Mouse (Mus musculus): Measurements from ENCODE around the gene Tmem238. TPM values are rescaled to one million over a fixed set of nuclear protein-coding genes. Genes with fewer than 3 reads are reported as not detected.

The Tmem238 gene
- polyA plus RNA-seq, 1 experiment from 2014 or later: 8.4 TPM

DNA sequence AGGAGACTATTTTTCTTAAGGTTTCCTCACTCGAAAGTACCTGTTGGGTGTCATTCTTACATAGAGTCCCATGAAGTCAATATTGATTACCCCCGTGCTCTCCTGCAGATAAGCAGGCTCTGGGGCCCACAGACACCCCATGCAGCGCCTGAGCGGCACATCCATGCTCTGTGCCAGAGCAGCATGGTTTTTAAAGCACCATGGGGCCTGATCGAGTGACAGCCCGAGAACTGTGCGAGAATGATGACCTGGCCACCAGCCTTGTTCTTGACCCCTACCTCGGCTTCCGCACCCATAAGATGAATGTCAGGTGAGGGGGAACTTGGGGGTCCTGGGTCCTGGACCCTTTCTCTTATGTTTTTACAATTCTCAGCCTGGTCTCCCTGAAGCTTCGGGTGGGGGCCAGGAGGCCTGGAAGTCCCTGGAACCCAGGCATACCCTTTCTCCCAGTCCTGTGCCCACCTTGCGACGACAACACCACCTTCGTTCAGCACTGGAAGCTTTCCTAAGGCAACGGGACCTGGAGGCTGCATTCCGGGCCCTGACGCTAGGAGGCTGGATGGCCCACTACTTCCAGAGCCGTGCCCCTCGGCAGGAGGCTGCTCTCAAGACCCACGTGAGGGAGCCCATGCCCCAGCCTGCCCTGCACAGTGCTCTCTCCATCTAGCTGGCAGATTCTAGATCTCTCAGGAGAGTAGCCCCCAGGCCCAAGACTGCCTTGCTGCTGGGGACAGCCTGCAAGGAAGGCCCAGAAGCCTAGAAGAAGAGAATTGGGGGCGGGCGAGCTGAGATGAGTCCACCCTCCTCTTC is 47.6 kb downstream of the Tmem238 start:
- Histone ChIP-seq H3K4me1 (ENCODE audit: control insufficient read depth, low read depth, low read length) (peaks cover 66% of the 10 kb centered on the region), H3K9me3 (replicated peaks; ENCODE audit: control insufficient read depth, low read length) (no peaks in the 10 kb centered on the region), H3K4me2 (ENCODE audit: low read depth, low read length) (peak overlapping the region; percentile 91), H3K4me3 (ENCODE audit: low read depth, low read length) (peak overlapping the region; percentile 83), H3K9ac (ENCODE audit: low read depth, low read length) (peak overlapping the region; percentile 90), H3K36me3 (ENCODE audit: control insufficient read depth, insufficient read depth) (peaks cover 13% of the 10 kb centered on the region; the same call in 1 of the 2 replicates), H3K27me3 (ENCODE audit: control insufficient read depth, insufficient read depth, low read depth, low read length) (no peaks in the 10 kb centered on the region), H3K27ac (ENCODE audit: low read length) (peak overlapping the region; percentile 93)
- WGBS (ENCODE audit: insufficient replicate concordance): 55% methylated on average over 21 of the region's 21 CpGs
- peak; percentile 30 for ATAC-seq (ENCODE audit: low read depth)

DNA sequence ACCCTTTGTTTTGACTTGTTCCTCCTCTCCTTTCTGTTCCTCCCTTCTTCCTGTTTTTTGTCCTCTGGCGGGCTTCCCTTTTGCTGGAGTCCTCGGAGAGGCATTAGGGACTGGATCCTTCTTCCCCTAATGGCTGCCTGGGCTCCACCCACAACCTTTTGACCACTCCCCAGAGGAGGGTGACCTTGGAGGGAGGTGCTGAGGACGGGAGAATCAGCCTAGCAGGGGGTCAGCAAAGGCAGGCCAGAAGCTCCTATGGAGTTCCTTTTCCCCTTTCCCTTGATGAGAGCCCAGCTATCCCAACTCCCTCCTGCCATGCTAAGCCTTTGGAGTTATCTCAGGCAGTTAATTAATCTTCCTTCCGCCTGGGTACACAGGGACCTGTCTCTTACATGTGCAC is 48.3 kb downstream of the Tmem238 start:
- 2% methylated on average over 4 of the region's 4 CpGs for WGBS (ENCODE audit: insufficient replicate concordance)
- Histone ChIP-seq H3K4me1 (ENCODE audit: control insufficient read depth, low read depth, low read length) (peaks cover 59% of the 10 kb centered on the region), H3K4me2 (ENCODE audit: low read depth, low read length) (peak overlapping the region; percentile 91), H3K4me3 (ENCODE audit: low read depth, low read length) (peak overlapping the region; percentile 83), H3K27me3 (ENCODE audit: control insufficient read depth, insufficient read depth, low read depth, low read length) (no peaks in the 10 kb centered on the region), H3K9me3 (replicated peaks; ENCODE audit: control insufficient read depth, low read length) (no peaks in the 10 kb centered on the region), H3K27ac (ENCODE audit: low read length) (peak overlapping the region; percentile 93), H3K36me3 (ENCODE audit: control insufficient read depth, insufficient read depth) (peaks cover 7% of the 10 kb centered on the region; the same call in 1 of the 2 replicates), H3K9ac (ENCODE audit: low read depth, low read length) (peak overlapping the region; percentile 90)
- ATAC-seq (ENCODE audit: low read depth): peak; percentile 35

DNA sequence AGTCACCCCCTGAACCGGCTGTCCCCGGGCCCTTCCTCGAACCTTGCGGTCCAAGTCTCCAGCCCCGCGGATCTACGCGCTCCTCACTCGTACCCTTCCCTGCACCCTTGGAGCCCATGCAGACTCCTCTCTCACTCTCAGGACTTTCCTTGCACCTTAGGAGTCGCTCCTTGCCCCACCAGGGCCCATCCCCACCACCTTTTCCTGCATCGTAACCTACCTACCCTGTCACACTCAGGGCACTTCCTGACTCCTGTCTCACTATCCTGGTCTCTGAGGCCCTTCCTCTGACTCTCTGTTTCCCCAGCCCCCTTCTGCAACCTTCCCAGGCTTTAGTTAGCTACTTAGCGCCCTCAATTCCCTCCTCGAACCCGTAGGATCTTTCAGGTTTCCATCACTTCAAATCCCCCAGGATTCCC is 49.1 kb downstream of the Tmem238 start:
- Histone ChIP-seq H3K4me3 (ENCODE audit: low read depth, low read length) (peak overlapping the region; percentile 83), H3K27me3 (ENCODE audit: control insufficient read depth, insufficient read depth, low read depth, low read length) (no peaks in the 10 kb centered on the region), H3K36me3 (ENCODE audit: control insufficient read depth, insufficient read depth) (0 out of 2 replicates have a peak, but pooled peaks cover 2% of the 10 kb centered on the region), H3K27ac (ENCODE audit: low read length) (peak overlapping the region; percentile 93), H3K9me3 (replicated peaks; ENCODE audit: control insufficient read depth, low read length) (no peaks in the 10 kb centered on the region), H3K4me2 (ENCODE audit: low read depth, low read length) (peak overlapping the region; percentile 91), H3K4me1 (ENCODE audit: control insufficient read depth, low read depth, low read length) (peaks cover 51% of the 10 kb centered on the region), H3K9ac (ENCODE audit: low read depth, low read length) (peak overlapping the region; percentile 90)
- under 1% methylated on average over 14 of the region's 14 CpGs for WGBS (ENCODE audit: insufficient replicate concordance)
- ATAC-seq (ENCODE audit: low read depth): peak; percentile 0; the same call in 1 of the 2 replicates

DNA sequence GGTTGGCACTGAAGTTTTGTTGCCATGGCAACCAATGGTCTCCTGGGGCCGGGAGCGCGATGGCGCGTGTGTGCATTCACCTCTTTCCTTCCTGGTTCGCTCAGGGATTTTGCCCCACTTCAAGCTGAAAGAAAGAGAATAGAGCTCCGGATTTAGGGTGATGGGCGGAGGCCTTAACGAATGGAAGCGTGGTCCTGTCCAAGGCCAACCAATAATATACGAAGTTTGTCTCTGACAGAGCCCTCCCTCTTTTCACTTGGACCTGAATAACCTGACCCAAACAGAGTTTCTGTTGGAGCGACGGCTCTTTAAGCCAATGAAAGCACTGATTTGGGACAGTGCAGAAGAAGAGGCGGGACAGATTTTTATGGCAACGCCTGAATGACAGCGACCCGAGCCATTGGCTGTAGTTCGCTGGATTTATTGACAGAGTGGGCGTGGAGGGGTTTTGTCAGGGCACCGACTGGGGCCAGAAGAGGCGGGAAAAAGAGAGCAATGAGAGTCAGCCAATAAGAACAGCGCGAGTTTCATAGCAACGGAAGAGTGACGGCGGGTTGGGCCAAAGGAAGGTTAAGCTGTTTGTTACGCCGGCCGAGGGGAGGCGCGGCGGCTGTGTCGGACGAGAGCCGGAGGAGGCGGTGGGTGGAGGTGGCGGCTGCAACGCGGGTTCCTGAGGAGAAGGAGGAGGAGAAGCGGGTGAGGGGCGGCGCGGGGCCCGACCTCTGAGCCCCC is 49.7 kb downstream of the Tmem238 start, which contains the start of gene Kmt5c:
TSS of gene Kmt5c (plus strand) at position 572 of the 732 bp plus-strand sequence.
- Histone ChIP-seq H3K36me3 (ENCODE audit: control insufficient read depth, insufficient read depth) (0 out of 2 replicates have a peak, but pooled peaks cover 2% of the 10 kb centered on the region), H3K27me3 (ENCODE audit: control insufficient read depth, insufficient read depth, low read depth, low read length) (no peaks in the 10 kb centered on the region), H3K9me3 (replicated peaks; ENCODE audit: control insufficient read depth, low read length) (no peaks in the 10 kb centered on the region), H3K4me1 (ENCODE audit: control insufficient read depth, low read depth, low read length) (peaks cover 45% of the 10 kb centered on the region), H3K27ac (ENCODE audit: low read length) (peak within 1 kb of the TSS; percentile 93), H3K4me3 (ENCODE audit: low read depth, low read length) (peak within 1 kb of the TSS; percentile 83), H3K9ac (ENCODE audit: low read depth, low read length) (peak within 1 kb of the TSS; percentile 90), H3K4me2 (ENCODE audit: low read depth, low read length) (peak within 1 kb of the TSS; percentile 91)
- WGBS (ENCODE audit: insufficient replicate concordance): under 1% methylated on average over 38 of the region's 44 CpGs
- ATAC-seq (ENCODE audit: low read depth): peak; percentile 88

DNA sequence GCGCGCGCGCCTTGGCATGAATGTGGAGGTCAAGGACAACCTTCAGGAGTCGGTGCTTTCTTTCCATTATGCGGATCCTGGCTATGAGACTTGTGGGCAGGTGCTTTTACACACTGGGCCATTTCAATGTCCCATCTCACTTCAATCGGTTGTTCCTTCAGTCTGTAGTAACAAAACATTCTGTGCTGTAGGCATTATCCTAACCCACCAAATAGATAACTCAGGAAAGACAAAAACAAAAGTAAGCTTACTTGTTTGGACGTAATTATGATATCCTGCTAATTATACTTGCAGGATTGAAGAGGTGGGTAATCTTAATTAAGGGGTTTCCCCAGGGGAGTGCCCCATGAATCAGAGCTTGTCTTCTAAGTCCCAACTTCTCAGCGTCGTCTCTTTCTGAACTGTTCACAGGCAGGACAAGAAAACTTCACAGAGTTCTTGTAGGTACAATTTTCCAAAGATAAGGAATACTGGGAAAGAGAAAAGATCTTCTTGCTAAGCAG is 50.4 kb downstream of the Tmem238 start:
- no peak for ATAC-seq (ENCODE audit: low read depth)
- Histone ChIP-seq H3K27ac (ENCODE audit: low read length) (peak overlapping the region; percentile 14; the same call in 1 of the 2 replicates), H3K9ac (ENCODE audit: low read depth, low read length) (peak overlapping the region; percentile 46), H3K4me3 (ENCODE audit: low read depth, low read length) (peak overlapping the region; percentile 83), H3K4me2 (ENCODE audit: low read depth, low read length) (peak overlapping the region; percentile 91), H3K27me3 (ENCODE audit: control insufficient read depth, insufficient read depth, low read depth, low read length) (no peaks in the 10 kb centered on the region), H3K4me1 (ENCODE audit: control insufficient read depth, low read depth, low read length) (peaks cover 38% of the 10 kb centered on the region), H3K9me3 (replicated peaks; ENCODE audit: control insufficient read depth, low read length) (no peaks in the 10 kb centered on the region), H3K36me3 (ENCODE audit: control insufficient read depth, insufficient read depth) (no peaks in the 10 kb centered on the region)
- WGBS (ENCODE audit: insufficient replicate concordance): 52% methylated on average over 10 of the region's 10 CpGs

Other genes with a start within 250 kb of the Tmem238 start
- 0.48 and 0.52 TPM in 2 replicates for gene Syt5, start 242.1 kb downstream of the Tmem238 start, polyA plus RNA-seq (2015; fragmentation: Nextera tagmentation; extraction: Ambion mirVana)
- 0.02 TPM in 1 of 2 replicates, not detected in the other for gene Ptprh, start 185.6 kb downstream of the Tmem238 start, polyA plus RNA-seq (2015; fragmentation: Nextera tagmentation; extraction: Ambion mirVana)
- 38.2 and 39.0 TPM in 2 replicates for gene Tmem86b, start 158.2 kb downstream of the Tmem238 start, polyA plus RNA-seq (2015; fragmentation: Nextera tagmentation; extraction: Ambion mirVana)
- gene Ppp6r1, start 130.6 kb downstream of the Tmem238 start, polyA plus RNA-seq (2015; fragmentation: Nextera tagmentation; extraction: Ambion mirVana): 2.4 and 3.4 TPM in 2 replicates
- gene Hspbp1, start 104.6 kb downstream of the Tmem238 start, polyA plus RNA-seq (2015; fragmentation: Nextera tagmentation; extraction: Ambion mirVana): 46.8 and 49.1 TPM in 2 replicates
- gene Brsk1, start 99.1 kb downstream of the Tmem238 start, polyA plus RNA-seq (2015; fragmentation: Nextera tagmentation; extraction: Ambion mirVana): 0.14 TPM in 1 of 2 replicates, not detected in the other
- gene Tmem150b, start 64.4 kb downstream of the Tmem238 start, polyA plus RNA-seq (2015; fragmentation: Nextera tagmentation; extraction: Ambion mirVana): 0.33 and 0.36 TPM in 2 replicates
- gene Kmt5c, start 49.5 kb downstream of the Tmem238 start, polyA plus RNA-seq (2015; fragmentation: Nextera tagmentation; extraction: Ambion mirVana): 41.3 and 47.4 TPM in 2 replicates
- 65.0 and 71.5 TPM in 2 replicates for gene Cox6b2, start 36.6 kb downstream of the Tmem238 start, polyA plus RNA-seq (2015; fragmentation: Nextera tagmentation; extraction: Ambion mirVana)
- gene Fam71e2, start 18.4 kb downstream of the Tmem238 start, polyA plus RNA-seq (2015; fragmentation: Nextera tagmentation; extraction: Ambion mirVana): not detected in 2 replicates
- gene Il11, start 6.8 kb downstream of the Tmem238 start, polyA plus RNA-seq (2015; fragmentation: Nextera tagmentation; extraction: Ambion mirVana): 0.12 TPM in 1 of 2 replicates, not detected in the other
- not detected in 2 replicates for gene Tmem190, start 6.7 kb downstream of the Tmem238 start, polyA plus RNA-seq (2015; fragmentation: Nextera tagmentation; extraction: Ambion mirVana)
- 162 and 174 TPM in 2 replicates for gene Rpl28, start 3.2 kb upstream of the Tmem238 start, polyA plus RNA-seq (2015; fragmentation: Nextera tagmentation; extraction: Ambion mirVana)
- 261 and 272 TPM in 2 replicates for gene Ube2s, start 22.9 kb upstream of the Tmem238 start, polyA plus RNA-seq (2015; fragmentation: Nextera tagmentation; extraction: Ambion mirVana)
- gene Shisa7, start 55.0 kb upstream of the Tmem238 start, polyA plus RNA-seq (2015; fragmentation: Nextera tagmentation; extraction: Ambion mirVana): not detected in 2 replicates
- gene Isoc2b, start 80.6 kb upstream of the Tmem238 start, polyA plus RNA-seq (2015; fragmentation: Nextera tagmentation; extraction: Ambion mirVana): 4.1 and 4.8 TPM in 2 replicates
- gene Isoc2a, start 87.5 kb upstream of the Tmem238 start, polyA plus RNA-seq (2015; fragmentation: Nextera tagmentation; extraction: Ambion mirVana): 0.49 and 0.89 TPM in 2 replicates
- not detected in 2 replicates for gene Gm36210, start 116.9 kb upstream of the Tmem238 start, polyA plus RNA-seq (2015; fragmentation: Nextera tagmentation; extraction: Ambion mirVana)
- 1.4 and 1.9 TPM in 2 replicates for gene Zfp628, start 125.6 kb upstream of the Tmem238 start, polyA plus RNA-seq (2015; fragmentation: Nextera tagmentation; extraction: Ambion mirVana)
- 0.25 and 0.37 TPM in 2 replicates for gene Nat14, start 132.4 kb upstream of the Tmem238 start, polyA plus RNA-seq (2015; fragmentation: Nextera tagmentation; extraction: Ambion mirVana)
- gene Ssc5d, start 136.1 kb upstream of the Tmem238 start, polyA plus RNA-seq (2015; fragmentation: Nextera tagmentation; extraction: Ambion mirVana): 0.08 and 0.20 TPM in 2 replicates
- gene Sbk2, start 174.8 kb upstream of the Tmem238 start, polyA plus RNA-seq (2015; fragmentation: Nextera tagmentation; extraction: Ambion mirVana): not detected in 2 replicates
- not detected in 2 replicates for gene Sbk3, start 181.5 kb upstream of the Tmem238 start, polyA plus RNA-seq (2015; fragmentation: Nextera tagmentation; extraction: Ambion mirVana)
- gene Zfp579, start 206.5 kb upstream of the Tmem238 start, polyA plus RNA-seq (2015; fragmentation: Nextera tagmentation; extraction: Ambion mirVana): 3.6 and 4.5 TPM in 2 replicates
- gene Zfp524, start 224.8 kb upstream of the Tmem238 start, polyA plus RNA-seq (2015; fragmentation: Nextera tagmentation; extraction: Ambion mirVana): 7.8 and 10.2 TPM in 2 replicates
- 10.4 and 12.5 TPM in 2 replicates for gene Fiz1, start 225.0 kb upstream of the Tmem238 start, polyA plus RNA-seq (2015; fragmentation: Nextera tagmentation; extraction: Ambion mirVana)
- 0.58 and 0.89 TPM in 2 replicates for gene Gm44973, start 225.8 kb upstream of the Tmem238 start, polyA plus RNA-seq (2015; fragmentation: Nextera tagmentation; extraction: Ambion mirVana)
- gene Zfp865, start 230.7 kb upstream of the Tmem238 start, polyA plus RNA-seq (2015; fragmentation: Nextera tagmentation; extraction: Ambion mirVana): 1.1 and 1.2 TPM in 2 replicates
- 0.16 and 0.40 TPM in 2 replicates for gene Ccdc106, start 230.9 kb upstream of the Tmem238 start, polyA plus RNA-seq (2015; fragmentation: Nextera tagmentation; extraction: Ambion mirVana)
- gene 4632433K11Rik, start 244.5 kb upstream of the Tmem238 start, polyA plus RNA-seq (2015; fragmentation: Nextera tagmentation; extraction: Ambion mirVana): not detected in 2 replicates
- gene Zfp784, start 248.8 kb upstream of the Tmem238 start, polyA plus RNA-seq (2015; fragmentation: Nextera tagmentation; extraction: Ambion mirVana): 1.3 and 1.7 TPM in 2 replicates

All from liver, embryonic 16.5 days (tissue).